Mouse (Mus musculus) left cerebral cortex, adult 8-10 months (tissue): ENCODE measurements around the gene Olfr66. TPM values are rescaled to one million over a fixed set of nuclear protein-coding genes. Genes with fewer than 3 reads are reported as not detected.

Experiments
- total RNA-seq, 4 experiments: library from RNA; stranded (reverse); gene quantifications; 2 replicates each; pipeline ENCODE4 v1.2.4; 2022

The Olfr66 gene
- total RNA-seq, 4 experiments from 2014 or later: not detected

Other genes with a start within 250 kb of the Olfr66 start
- gene Olfr622, start 243.6 kb downstream of the Olfr66 start, total RNA-seq: not detected
- not detected for gene Olfr623, start 222.6 kb downstream of the Olfr66 start, total RNA-seq
- gene Olfr624, start 215.1 kb downstream of the Olfr66 start, total RNA-seq: under 1 TPM in 2 of 4 experiments, not detected in 2; 0.09 TPM
- gene Olfr625-ps1, start 203.5 kb downstream of the Olfr66 start, total RNA-seq: not detected
- not detected for gene Olfr243, start 171.6 kb downstream of the Olfr66 start, total RNA-seq
- gene Olfr628, start 155.9 kb downstream of the Olfr66 start, total RNA-seq: not detected
- gene Olfr629, start 141.3 kb downstream of the Olfr66 start, total RNA-seq: not detected
- gene Olfr630, start 128.9 kb downstream of the Olfr66 start, total RNA-seq: not detected
- gene Olfr69, start 114.7 kb downstream of the Olfr66 start, total RNA-seq: not detected
- not detected for gene Olfr68, start 106.6 kb downstream of the Olfr66 start, total RNA-seq
- gene Olfr67, start 94.4 kb downstream of the Olfr66 start, total RNA-seq: not detected
- gene Hbb-bt, start 72.3 kb downstream of the Olfr66 start, total RNA-seq: 10 to 100 TPM; 16.8 to 31.9 (median 25.7) TPM
- 100 to 1,000 TPM; 204 to 381 (median 262) TPM for gene Hbb-bs, start 58.2 kb downstream of the Olfr66 start, total RNA-seq
- gene Hbb-bh2, start 45.7 kb downstream of the Olfr66 start, total RNA-seq: not detected
- not detected for gene Hbb-bh1, start 43.1 kb downstream of the Olfr66 start, total RNA-seq
- gene Hbb-y, start 33.0 kb downstream of the Olfr66 start, total RNA-seq: under 1 TPM in 1 of 4 experiments, not detected in 3; 0.57 TPM
- gene Olfr64, start 8.2 kb upstream of the Olfr66 start, total RNA-seq: not detected
- gene Olfr65, start 17.2 kb upstream of the Olfr66 start, total RNA-seq: not detected
- gene Olfr631, start 42.6 kb upstream of the Olfr66 start, total RNA-seq: not detected
- not detected for gene Olfr632, start 48.1 kb upstream of the Olfr66 start, total RNA-seq
- not detected for gene Olfr633, start 58.2 kb upstream of the Olfr66 start, total RNA-seq
- under 1 TPM in 3 of 4 experiments, not detected in 1; 0.05 to 0.08 (median 0.07) TPM for gene Olfr635, start 84.9 kb upstream of the Olfr66 start, total RNA-seq
- gene Olfr638, start 112.5 kb upstream of the Olfr66 start, total RNA-seq: not detected
- under 1 TPM; 0.11 to 0.19 (median 0.14) TPM for gene Olfr639, start 131.1 kb upstream of the Olfr66 start, total RNA-seq
- gene Olfr640, start 139.3 kb upstream of the Olfr66 start, total RNA-seq: not detected
- not detected for gene Olfr641, start 149.2 kb upstream of the Olfr66 start, total RNA-seq
- gene Olfr642, start 166.4 kb upstream of the Olfr66 start, total RNA-seq: not detected
- not detected for gene 4930516K23Rik, start 175.2 kb upstream of the Olfr66 start, total RNA-seq
- not detected for gene Olfr644, start 185.6 kb upstream of the Olfr66 start, total RNA-seq
- gene Olfr645, start 199.2 kb upstream of the Olfr66 start, total RNA-seq: not detected
- not detected for gene Olfr646, start 218.6 kb upstream of the Olfr66 start, total RNA-seq
- gene Ubqln5, start 243.6 kb upstream of the Olfr66 start, total RNA-seq: not detected